Mouse (Mus musculus): ENCODE results near the gene Tspan14.

Tspan14 gene

DNA sequence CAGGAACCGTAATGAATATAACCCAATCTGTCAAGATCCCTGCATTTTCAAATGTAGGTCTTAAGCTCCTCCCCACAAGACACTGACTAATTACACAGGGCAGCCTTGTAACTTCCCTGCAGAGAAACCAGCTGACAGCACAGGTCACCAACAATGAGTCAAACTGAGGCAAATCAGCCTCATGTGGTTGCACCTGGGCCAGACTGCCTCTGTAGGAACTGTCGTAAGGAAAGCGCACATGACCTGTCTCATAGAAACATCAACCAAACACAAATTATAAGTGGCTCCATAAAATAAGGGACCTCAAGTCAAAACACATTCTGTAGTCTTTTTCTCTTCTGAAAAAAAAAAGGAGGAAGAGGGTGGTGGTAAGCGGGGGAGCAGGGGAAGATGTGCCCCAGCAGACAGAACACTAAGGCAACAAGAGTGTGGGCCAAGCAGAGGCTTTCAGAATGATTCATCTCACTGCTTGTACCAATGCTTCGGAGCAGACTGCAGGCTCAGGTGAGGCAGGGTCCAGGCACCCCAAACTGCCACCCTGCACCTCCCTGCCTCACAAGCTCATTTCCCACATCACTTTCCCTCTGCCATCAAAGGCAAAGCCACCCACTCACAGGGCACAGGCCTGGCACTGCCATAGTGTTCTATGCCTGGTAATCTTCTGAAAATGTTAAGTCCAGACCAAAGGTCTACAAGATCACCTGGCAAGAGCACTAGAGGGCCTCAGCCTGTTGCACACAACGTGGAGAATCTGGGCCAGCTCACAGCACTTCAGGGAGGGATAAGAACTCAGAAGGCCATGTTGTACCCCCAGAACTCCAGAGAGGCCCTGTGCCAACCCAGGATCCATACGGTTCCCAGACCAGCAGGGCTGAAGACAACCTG lies 16.6 kb downstream of the Tspan14 start:
- no peak for DNase-seq

GRCm38 (mm10) chr14:40949047-40949446 lies 17.6 kb downstream of the Tspan14 start:
- no peak for DNase-seq

DNA sequence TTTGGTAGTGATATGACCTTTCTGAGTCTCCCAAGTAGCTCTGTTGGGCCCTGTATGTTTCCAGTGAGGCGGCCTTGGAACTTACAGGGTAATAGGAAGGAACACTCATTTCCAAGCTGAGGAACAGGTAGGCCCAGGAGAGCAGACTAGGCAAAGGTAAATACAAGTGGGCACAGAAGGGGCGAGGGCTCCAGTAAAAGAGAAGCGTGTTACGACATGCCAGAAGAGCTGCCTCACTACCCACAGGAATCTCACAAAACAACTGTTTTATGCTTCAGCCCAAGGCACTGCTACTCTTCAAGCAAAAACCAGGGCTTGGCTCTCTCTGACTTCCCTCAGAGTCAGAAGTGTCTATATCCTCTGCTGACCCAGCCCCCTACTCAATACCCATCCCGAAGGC lies 18.1 kb downstream of the Tspan14 start:
- no peak for DNase-seq

GRCm38 (mm10) chr14:40947431-40948394 lies 18.9 kb downstream of the Tspan14 start:
- no peak for DNase-seq

DNA sequence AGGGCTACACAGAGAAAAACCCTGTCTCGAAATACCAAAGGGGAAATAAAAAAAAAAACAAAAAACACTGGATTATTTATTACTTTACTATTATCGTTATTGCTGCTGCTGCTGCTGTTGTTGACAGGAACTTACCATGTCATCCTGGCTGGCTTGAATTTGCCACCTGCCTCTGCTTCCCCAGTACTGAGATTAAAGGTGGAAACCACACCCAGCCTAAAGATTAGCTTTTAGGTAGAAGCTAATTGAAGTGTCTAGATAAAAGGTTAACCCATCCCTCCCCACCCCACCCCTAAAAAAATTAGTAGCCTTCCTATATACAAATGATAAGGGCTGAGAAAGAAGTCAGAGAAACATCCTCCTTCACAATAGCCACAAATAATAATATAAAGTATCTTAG lies 22.8 kb downstream of the Tspan14 start:
- no peak for DNase-seq

DNA sequence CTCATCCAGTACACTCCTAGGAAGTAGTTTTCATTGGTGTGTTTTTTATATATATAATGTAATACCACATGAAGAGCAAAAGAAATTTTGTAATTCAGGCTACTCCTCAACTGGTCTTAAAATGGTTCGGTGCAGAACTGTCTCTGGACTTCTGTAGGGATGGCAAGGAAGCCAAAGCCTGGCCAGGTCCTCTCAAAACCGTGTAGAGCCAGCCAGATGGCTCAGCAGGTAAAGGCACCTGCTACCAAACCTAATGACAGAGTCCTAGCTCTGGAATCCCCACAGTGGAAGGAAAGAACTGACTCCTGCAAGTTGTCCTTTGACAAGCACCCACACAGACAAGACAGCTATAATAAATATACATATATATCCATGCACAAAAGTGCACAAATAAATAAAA lies 24.2 kb downstream of the Tspan14 start:
- no peak for DNase-seq

DNA sequence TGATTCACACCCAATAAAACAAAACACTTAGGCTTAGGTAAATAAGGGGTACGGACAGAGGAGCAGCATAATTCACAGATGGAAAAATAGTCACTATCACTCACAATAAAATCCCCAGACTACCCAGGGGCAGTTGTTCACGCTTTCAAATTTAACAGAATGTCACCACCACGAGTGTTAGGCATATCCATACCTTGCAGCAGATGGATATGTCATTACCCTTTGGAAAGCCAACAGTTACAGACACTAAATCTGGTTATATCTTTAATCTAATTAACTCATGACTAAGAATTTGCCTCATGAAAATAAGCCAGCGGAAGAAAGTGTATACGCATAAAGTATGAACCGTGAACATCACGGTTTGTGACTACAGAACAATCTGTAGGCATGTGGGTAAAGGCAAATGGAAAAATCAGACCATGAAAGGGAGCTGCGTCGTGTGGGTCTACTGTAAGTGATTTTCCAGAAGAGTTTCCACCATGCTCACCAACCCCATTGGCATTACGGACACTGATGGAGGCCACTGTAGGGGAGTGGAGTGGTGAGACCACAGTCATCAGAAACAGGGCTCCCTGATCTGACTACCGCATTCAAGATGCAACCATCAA lies 28.1 kb downstream of the Tspan14 start:
- no peak for DNase-seq

- no peak for DNase-seq
Observed at GRCm38 (mm10) chr14:40937052-40937451, 29.6 kb downstream of the Tspan14 start.

- DNase-seq = no peak
Observed at GRCm38 (mm10) chr14:40935481-40935880, 31.1 kb downstream of the Tspan14 start.

DNA sequence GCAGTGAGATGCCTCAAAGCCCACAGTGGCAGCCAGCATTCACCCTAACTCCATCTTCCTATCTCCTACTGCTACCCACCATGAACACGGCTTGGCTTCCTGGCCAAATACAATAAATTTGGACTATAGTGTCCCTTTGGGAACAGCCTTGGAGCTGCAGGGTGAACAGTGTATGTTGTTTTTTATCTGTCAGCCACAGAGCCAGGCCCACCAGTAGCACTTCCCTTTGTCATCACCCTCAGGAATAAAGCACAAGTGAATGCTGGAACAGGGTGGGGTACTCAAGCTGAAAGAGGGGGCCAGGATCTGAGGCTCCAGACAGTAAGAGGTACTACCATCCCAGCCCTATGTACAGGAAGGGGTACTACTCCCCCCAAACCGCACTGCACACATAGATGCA lies 31.6 kb downstream of the Tspan14 start:
- DNase-seq = no peak

- no peak for DNase-seq
Observed at GRCm38 (mm10) chr14:40933328-40933727, 33.3 kb downstream of the Tspan14 start.

DNA sequence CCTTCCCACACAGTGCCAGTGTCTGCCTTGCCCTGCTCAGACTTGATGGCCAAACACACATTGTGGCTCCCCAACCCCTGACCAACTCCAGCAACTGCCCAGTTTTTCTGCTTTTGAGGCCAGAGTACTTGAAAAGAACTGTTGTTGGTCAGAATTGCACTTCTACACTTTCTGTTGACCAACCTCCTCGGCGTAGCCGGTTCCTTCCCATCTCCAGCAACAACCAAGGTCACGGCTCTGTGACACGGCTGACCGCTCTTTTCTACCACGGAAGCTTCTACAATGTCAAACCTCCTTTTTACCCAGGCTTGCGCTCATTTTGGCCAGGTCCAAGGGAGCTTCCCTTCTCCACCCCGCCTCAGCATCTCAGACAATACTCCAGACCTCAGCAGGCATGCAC lies 34.4 kb downstream of the Tspan14 start:
- DNase-seq = no peak

DNA sequence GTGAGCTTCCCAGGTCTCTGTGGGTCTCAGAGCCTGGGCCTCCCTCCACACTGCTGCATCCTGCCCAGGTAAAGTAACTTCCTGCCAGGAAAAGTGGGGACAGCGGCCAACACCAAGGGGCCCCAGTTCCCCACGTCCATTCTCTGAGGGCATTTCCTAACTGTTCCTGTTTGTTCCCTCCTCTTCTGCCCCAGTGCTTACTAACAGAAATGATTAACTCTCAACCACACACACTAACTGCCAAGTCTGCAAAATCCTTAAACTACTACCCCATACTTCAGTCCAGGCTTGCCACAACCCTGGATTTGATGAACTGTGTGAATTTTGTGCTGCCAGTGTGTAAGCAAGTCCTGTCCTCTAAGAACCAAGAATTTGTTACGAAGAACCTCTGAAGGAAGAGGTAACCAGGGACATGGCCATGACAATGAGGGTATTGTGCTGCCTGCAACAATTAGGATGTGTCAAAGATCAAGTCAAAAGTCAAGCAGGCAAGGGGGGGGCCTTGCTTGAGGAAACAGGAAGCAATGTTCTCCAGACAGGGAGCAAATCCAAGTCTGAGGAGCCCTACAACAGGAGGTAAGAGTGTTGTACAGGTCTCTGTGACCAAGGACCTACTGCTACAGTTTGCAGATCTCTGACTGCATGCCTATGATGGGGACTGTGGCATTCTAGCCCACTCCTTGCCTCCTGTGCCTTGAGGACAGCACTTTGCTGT lies 35.3 kb downstream of the Tspan14 start:
- DNase-seq = no peak

- no peak for DNase-seq
Observed at GRCm38 (mm10) chr14:40929943-40930342, 36.7 kb downstream of the Tspan14 start.

DNA sequence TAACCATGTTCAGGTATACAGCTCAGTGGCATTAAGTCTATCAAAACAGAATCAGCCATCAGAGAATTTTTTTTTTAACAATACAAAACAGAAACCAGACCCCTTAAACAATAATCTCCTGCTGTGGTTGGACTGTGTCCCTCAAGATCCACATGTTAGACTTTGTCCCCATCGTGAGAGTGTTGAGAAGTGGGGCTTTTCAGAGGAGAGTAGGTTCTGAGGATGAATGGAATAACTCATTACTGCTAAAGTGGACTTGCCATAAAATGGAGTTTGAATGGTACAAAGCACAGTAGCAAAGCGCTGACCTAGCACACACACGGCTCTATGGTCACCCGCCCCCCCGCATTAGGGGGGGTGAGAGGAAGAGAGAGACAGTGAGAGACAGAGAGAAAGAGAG lies 37.7 kb downstream of the Tspan14 start:
- DNase-seq = no peak

GRCm38 (mm10) chr14:40927041-40927440 lies 39.6 kb downstream of the Tspan14 start:
- no peak for DNase-seq

DNA sequence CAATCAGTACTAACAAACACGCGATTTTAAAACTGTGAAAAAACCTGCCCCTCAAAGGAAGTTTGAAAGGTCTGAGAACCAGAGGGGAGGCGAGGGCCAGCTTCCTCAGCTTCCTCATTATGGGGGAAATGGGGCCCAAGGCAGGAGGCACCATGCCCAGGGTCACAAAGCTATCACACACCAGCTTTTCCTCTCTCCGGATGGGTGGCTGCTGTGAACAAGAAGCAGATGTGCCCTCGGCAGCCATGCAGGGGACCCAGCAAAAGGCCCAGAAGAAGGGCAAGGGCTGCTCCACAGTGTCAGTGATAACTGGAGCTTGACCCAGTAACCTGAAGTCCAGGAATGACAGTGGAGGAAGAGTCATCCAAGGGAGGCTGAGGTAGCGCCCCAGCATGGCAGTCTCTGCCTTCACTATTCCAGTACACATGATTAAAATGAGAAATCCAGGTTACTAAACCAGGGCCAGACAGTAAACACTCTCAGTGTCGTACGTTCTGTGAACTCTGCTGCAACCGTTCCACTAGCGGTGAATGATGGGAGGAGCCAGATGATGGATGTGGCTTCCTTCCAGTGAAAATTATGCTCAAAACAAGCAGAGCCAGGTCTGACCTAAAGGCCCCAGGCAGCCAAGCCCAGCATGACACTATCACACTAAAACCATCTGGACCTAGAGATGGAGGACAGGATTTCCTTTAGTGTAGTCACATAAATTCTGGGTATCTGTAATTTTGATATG lies 42.1 kb downstream of the Tspan14 start:
- peak; percentile 23 for DNase-seq

DNA sequence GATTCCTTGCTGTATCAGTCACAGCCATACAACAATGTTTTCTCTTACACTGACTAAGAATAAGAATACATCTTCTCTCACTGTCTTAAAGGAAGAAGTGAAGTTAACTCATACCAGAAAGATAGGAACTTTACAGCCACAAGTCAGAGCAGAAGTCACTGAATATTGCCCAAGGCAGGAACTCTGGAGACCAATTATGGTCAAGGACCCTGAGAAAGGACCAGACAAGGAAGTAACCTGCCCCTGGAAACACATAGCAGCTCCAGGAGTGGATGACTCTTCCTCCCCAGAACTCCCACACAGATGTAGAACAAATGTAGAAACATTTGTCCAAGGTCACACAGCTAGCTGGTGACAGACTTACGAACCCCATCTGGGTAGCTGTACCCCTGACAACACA lies 45.4 kb downstream of the Tspan14 start:
- DNase-seq = no peak

- DNase-seq = no peak
Observed at GRCm38 (mm10) chr14:40919521-40919920, 47.1 kb downstream of the Tspan14 start.

DNA sequence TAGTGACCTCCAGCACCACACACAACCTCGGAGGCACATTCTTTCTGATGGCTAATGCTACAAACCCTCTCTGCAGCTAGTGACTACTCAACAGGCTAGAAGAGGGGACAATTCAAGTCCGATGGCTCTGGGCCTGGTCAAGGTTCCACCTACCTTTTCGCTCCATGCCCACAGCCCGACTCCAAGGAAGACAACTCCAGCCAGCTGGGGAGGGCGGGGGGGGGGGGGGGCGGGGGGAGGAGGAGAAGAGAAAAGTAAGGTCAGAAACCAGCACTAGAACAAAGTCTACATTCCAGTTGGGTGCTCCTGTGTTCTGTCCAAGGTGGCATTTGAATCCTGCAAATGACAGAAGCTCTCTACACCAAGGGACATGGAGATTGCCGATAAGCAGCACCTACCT lies 48.1 kb downstream of the Tspan14 start:
- no peak for DNase-seq

- peak; percentile 86 for DNase-seq
Observed at GRCm38 (mm10) chr14:40917632-40918031, 49.0 kb downstream of the Tspan14 start.

DNA sequence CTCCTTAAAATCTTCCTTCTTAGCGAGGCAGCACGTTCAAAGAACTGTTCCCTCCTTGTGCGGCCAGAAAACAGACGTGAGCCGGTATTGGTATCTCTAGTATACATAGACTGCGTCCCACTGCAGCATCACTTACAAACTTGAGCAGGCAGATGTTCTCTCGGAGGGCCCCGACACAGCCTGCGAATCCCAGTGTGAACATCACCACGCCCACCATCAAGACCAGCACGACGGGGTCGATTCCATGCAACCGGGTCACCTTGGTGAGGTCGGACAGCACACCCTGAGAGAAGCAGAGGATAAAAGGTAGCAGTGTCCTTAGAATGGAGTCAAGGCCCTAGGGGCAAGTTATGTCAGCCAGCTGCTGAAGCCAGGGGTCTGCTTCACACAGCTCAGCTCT lies 49.9 kb downstream of the Tspan14 start:
- DNase-seq = no peak
